Mouse (Mus musculus) naive thymus-derived CD4-positive, alpha-beta T cell, adult 2 months (primary cell): ENCODE measurements around the gene Nr2f2.

Experiments
- DNase-seq: peaks from one replicate; pipeline ENCODE4 v3.0.0-alpha.2; 2011; ENCODE audit warnings: low read depth

Nr2f2 gene

DNA sequence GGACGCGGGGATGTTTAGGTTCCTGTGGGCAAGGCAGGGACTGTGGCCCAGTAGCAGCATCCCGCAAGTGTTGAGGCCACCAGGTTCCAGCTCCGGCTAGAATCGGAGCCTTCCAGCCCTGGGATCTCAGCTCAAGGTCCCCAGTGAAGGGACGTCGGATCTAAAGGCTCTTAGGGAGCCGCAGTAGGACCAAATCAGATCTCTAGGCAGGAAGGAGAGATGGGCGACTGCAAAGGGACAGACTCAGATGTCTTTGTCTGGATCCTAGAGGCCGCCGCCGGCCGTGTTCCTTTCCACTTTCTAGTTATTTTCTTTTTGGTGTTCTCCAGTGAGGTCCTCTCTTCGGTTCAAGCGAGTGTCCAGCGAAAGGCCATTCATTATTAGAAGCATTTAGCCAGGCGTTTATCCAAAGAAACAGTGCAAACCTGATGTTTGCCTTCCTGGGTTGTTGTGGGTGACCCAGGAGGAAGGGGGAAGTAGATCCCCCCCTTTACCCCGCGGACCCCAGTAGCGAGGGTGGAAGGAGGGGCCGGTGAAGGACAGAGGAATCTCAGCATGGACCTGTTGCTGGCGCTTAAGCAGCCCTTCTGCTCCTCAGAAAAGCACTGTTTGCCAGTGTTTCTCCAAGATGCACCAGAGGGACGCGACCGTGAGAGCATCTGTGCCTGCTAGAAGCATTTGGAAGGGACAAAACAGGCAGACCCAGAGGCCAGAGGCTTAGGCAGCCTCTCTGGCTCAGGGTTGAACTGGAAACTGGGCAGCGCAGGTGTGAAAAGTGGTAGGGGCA is 34.3 kb downstream of the Nr2f2 start:
- DNase-seq = no peak

DNA sequence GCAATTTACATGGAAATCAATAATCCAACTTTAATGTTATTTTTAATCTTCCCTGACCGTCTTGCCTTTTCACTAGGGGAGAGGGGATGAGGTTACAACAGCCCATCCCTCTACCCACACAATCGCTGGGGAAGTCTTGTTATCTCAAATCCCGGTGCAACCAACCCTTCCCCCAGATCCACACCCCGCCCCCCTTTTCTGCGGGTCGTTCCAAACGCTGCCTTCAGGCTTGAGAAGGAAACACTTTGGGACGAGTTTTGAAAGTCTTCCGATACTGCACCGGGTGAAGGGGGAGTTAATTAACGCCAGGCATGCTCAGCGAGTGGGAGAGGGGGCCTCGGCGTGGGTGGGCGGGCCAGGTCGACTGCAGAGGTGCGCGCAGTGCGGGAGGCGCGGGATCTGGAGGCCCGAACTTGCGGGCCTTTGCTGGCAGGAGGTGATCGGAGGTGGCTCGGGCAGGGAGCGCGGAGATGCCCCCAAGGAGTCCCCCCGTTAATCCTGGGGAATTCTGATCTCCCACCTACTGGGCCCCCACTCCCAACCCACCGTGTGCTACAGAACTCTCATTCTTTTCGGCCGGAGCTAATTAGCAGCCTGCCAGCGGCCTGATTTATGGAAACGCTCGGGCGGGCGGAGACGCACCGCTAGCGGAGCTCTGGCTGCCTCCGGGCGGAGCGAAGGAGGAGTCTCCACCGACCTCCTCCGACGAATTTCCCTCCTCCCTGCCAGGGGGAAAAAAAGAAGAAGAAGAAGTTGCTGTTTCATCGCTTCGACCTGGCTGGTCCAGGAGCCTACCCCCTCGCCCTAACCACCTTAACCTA is 35.1 kb downstream of the Nr2f2 start:
- no peak for DNase-seq

DNA sequence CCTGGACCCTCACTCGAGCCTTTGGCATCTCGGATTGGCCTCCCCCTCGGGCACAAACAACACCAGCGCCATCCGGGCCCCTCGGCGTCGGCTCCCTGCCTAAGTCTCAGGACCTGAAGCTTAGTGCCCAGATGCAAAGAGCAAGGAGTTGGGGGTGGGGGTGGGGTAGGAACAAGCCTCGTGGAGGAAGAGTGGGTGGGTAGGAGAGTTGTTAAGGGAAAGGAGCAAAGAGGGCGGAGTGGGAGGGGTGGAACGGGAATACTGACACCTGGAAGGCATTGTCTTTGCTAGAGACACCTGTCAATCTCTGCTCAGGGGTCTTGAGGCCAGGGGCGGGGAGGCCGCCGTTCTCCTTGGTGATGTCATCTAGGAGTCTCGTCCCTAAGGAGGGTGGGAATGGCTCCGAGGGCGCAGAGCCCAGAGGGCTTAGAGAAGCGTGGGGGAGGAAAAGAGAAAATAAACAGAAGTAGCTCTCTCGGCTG is 35.7 kb downstream of the Nr2f2 start:
- no peak for DNase-seq

DNA sequence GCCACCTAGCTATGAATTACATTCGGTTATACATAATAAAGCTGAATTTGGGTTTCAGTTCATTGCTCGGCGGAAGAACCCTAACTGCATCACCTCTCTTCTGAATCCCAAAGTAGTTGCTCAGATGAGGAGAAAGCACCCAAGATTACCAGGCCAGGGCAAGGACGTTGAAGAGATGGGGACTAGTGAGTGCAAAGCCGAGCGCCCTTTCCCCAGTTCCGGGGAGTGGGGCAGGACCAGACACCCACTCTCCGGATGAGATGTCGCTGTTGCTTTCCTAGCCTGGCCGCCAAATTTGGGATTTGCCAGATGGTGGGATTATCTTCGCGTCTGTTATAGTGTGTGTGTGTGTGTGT is 36.4 kb downstream of the Nr2f2 start:
- DNase-seq = no peak

DNA sequence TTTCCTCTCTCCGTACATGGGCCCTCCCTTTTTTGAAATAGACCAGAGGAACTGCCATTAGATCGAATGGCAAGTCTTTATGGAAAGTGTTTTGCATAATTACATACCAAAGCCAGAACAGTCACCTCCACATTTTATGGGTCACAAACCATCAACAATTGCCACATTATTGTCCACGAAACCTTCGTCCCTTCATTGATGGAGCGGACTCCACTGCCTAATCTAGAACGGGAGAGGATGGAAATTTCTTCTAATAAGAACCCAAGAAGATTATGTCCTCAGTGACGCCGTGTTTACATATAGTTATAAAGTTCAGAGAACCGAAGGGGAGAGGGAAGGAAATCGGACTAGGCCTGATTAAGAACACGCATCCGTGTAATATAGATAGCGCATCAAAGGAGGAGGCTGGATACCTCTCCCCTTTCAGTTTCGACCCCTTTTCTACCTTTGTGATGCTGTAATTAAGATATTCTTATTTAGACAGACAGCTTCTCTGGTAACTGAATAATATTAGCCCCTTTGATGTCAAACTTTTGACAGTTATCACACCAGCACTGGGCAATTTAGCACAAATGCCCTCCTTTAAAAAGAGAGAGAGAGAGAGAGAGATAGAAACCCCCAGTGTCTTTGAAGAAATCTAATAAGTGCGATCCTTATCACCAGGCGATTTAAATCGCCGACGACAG is 36.9 kb downstream of the Nr2f2 start:
- no peak for DNase-seq

DNA sequence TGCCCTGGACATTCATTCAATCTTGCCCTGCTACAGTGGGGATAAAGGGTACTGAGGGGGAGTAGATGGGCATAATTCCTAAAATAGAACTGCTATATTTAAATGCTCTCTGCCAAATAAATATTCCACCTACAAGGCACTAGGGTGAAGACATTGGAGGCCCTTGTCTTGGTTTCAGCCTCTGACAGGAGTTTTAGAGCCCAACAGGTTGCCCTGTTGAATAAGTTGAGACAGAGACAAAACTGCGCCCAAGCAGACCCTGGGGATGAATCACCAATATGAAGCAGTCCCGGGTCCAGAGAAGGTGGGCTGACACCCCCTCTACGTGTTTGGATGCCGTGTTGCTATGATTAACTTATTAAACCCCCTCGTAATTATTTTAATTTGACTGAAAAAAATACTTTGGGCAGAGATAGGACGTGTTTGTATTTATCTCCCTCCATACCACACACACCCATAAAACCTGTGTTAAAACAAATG is 37.5 kb downstream of the Nr2f2 start:
- DNase-seq = no peak

DNA sequence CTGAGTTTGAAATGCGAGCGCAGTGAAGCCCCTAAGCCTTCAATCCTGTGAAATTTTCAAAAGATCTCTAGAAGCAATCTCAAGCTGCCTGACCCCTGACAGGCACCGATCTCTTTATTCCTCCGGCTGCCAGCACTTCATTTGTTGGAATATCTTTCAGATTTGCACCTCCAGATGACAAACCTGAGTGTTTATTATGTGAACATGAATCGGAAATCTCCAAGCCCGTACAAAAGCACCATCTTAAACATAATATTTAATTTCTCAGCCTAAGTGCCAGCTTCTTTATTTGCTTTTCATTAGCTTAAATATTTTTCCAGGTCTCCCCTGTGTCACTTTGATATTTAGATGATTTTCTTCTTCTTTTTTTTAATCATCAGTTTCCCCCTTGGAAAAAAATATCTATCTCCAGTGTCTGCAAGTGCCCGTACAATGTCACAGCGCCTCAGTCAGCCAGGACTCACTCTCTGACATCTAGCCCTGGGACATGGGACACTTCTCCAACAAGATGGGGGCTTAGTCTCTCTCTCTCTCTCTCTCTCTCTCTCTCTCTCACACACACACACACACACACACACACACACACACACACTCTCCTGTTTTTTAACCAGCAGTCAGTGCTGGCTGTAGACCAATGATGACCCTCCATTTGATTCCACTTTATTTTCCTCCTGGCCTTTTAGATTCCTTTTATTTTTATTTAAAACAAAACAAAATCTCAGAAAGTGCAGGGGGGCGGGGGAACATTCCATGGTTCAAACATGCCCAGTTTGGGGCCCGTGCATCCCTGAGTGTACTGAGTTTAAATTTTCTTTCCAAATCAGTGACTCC is 38.1 kb downstream of the Nr2f2 start:
- DNase-seq = no peak

DNA sequence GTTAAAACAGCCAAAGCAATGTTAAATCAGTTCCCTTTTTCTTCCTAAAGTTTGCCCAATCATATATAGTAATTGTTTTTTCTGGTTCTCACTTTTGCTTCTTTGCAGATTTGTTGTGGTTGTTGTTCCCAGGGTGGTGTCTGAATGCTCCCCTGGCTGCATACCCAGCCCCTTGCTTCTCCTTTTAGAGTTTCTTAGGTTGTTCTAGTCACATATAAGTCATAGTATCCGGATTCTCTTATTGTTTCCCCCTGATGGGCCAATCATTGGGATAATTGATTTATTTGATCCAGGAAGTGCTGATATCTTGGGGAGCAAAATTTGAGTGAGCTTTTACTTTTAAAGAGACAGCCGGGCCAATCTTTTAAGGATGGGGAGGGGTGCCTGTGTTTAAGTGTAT is 39.3 kb downstream of the Nr2f2 start:
- no peak for DNase-seq

DNA sequence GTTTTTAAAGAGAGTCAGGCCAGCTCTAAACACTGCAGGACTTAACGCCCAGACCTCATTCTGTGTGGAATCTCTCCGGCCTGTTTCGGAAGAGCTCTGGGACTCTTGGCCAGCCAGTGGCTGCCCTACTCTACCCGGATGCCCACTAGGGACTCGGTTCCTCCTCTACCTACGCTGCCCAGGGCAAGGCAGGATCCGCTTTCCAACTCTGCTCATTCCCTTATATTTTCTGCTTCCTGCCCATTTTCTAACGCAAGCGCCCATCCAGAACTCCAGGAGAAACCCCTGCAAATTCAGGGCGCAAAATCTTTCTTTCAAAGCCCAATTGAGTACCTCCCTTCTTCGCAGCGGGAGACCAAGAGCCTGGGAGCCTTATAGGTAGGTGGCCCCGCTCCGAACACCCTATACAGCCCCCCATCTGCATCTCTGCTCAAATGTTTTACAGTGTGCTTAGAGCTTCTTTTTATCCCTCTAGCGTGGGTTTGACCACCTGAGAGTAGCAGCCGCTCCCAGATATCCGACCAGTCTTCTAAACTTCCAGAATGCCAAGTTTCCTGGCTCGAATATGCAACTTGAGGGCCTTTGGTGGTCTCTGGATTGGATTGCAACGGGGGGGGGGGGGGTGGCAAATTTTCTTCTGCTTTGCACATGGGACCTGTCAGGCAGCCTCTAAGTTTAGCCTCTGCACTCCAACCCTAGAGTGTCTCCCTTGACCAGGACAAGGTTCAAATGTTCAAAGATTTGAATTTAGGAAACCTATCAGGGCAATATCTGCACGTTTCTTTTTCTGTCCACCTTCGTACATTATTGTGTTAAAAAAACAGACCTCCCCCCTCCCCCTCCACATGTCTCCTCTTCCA is 40.1 kb downstream of the Nr2f2 start:
- no peak for DNase-seq

DNA sequence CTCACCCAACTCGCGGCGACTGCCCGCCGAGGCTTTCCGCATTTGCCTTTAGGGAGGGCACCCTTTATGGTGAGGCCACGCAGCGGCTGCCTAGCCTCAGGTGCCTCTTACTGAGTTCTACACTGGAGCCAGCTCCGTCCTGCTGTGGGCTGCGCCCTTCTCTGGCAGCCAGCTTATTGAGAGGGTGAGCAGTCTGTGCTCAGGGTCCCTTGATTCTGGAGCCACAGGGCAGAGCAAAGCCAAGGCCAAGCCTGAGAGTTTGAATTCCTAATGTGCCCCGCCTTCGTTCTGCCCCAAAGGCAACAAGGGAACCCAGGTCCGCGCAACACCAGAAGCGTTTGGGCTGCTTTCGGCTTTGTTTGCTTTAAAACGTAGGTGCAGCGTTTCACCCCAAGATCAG is 41.2 kb downstream of the Nr2f2 start:
- DNase-seq = no peak

DNA sequence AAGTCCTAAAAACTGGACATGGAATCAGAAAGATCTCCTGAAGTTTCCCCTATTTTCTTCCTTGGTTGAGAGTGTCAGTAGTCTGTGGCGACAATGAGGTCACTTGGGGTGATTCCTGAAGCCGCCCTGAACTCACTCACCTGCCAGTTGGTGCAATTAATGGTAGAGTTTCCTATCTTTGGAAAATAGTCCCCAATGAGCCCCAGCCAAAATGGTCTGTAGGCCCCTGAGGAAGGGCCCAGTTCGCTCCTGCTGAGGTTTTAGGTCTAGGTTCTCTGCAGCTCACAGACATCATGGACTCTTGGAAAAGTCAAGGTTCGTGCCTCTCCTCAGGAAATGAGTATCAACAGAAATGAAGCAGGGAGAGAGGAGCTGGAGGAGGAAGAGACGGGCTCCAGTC is 42.0 kb downstream of the Nr2f2 start:
- no peak for DNase-seq

DNA sequence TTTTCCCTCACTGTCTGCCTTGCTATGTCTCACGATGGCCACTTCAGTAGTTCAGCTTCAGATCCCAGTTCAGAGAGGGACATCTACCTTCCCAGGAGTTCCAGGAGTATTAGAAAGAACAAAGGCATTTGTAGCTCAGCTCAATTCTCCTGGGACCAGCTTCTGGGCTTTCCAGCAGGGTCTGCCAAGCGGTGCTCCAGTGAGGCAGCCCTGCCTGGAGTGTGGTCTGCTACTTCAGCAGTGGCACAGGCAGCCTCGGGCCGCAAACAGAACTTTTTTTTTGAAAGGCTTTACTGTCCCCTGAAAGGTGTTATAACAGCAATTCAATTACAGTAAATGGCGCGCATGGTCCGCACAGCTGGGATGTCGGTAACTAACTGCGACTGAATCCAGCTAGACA is 42.5 kb downstream of the Nr2f2 start:
- no peak for DNase-seq

DNA sequence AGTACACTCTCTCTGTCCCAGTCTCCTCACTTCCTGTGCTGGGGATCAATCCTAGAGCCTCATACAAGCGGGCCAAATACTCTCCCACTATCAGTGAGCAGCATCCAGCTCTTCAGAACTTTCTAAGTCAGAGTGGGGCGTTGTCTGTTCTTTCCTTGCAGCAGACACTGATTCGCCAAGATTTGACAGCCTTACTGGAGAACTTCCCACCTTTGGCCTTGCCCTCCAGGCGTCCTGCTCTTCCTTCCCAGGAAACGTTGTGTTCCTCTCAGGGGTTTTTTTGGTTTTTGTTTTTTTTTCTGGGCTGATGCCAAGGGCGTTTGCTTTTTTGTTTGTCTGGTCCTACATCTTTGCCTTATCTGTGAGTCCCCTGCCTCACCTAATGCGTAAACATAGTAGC is 60.8 kb downstream of the Nr2f2 start:
- DNase-seq = no peak

DNA sequence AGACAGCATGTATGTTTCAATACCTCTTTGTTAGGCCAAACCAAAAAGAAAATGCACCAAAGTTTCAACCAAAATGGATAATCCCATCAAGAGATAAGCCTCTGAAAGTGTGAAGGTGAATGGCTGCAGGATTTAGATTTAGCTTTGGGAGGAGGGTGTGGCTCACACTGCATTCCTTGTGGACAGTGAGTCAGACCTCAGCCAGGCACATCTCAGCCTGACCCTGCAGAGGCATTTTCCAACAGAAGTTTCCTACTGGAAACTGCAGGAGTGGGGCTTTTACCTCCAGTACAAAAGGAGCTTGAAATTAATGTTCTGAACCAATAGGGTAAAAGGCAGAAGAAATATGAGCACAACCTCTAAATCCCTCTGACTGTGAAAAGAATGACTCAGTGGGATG is 62.1 kb downstream of the Nr2f2 start:
- DNase-seq = no peak
